Mouse (Mus musculus): ENCODE results near the gene Rnaset2a. TPM values are rescaled to one million over a fixed set of nuclear protein-coding genes. Genes with fewer than 3 reads are reported as not detected.
A peak's percentile ranks its signal among the peaks of the same experiment; 100 is the strongest.
"Not testable (repeated sequence)": the region's sequence is repeated elsewhere in the genome, so short reads cannot be mapped to it uniquely, and the experiment has no call there.

Rnaset2a gene
- polyA plus RNA-seq, 1 experiment from 2014 or later = 33.3 TPM

- H3K4me3 ChIP-seq (replicated peaks; ENCODE audit: low read length) = peak overlapping the region; percentile 57
- not testable (repeated sequence) for H3K27me3 ChIP-seq (ENCODE audit: control insufficient read depth, insufficient read depth, low read length); ATAC-seq (ENCODE audit: insufficient read depth, low FRiP score); H3K36me3 ChIP-seq (ENCODE audit: control insufficient read depth, insufficient read depth, low read length); H3K27ac ChIP-seq (ENCODE audit: low read length); H3K9me3 ChIP-seq (replicated peaks; ENCODE audit: control insufficient read depth, low read length); H3K9ac ChIP-seq (ENCODE audit: low read length); H3K4me1 ChIP-seq (ENCODE audit: control insufficient read depth, insufficient read depth, low read length)
- H3K4me2 ChIP-seq (ENCODE audit: low read depth, low read length) = peak overlapping the region; percentile 45
- WGBS = 20% methylated on average over 5 of the region's 5 CpGs
These were observed 966 bp downstream of the Rnaset2a start for GRCm38 (mm10) chr17:8146931-8147330.

DNA sequence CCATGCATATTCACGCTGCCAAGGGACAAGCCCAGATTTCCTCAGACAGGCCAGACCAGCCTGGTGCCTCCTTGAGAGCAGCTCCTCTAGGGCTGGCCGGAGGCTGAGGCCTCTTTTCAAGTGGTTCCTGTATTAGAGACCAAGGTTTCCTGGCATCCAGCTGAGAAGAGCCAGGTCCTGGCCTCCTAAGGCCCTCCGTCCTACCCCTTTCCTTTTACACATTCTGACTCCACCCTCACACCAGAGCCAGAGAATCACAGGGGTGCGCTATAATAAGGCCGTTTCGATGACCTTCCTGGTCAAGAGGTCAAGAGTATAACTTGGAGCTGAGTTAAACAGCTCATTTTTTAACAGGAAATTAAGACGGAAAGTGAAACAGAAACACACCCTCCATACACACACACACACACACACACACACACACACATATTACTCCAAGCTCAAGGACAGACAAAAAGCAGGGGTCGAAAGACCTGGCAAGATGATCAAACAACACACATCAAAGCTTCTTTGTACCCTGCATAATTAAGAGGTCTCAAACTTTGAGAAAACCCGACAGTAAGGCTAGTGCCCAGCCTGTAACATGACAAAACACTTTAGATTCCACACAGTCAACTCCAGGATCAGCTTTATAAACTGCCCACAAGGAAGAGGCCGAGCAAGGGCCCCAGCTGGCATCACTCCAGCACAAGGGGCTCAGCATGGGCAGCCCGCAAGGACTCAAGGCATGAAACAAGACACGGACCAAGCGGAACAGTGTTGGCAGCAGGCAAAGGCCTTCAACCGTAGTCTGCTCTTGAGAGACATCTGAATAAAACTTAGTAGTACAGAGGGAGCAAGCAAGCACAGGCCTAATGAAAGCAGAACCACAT, 3.9 kb downstream of the Rnaset2a start:
- 45% methylated on average over 13 of the region's 14 CpGs for WGBS
- H3K27ac ChIP-seq (ENCODE audit: low read length); ATAC-seq (ENCODE audit: insufficient read depth, low FRiP score): not testable (repeated sequence)

DNA sequence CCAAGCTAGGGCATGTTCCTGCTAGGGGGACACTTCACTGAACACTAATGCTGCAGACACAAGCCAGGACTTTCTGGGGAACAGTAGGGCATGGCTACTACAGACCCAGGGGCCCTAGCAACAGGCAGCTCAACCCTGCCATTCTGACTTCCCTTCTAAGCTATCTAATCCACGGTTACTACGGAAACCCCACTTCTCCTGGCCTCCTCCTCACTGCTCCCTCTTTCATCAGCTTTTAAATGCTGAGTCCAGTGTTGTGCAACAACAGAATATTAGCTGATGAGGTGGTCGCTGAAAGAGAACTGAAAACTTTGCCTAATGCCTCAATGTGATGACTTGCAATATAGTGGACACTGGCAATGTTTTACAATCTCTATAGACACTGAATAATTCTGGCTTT, 7.7 kb downstream of the Rnaset2a start:
- not testable (repeated sequence) for H3K9ac ChIP-seq (ENCODE audit: low read length); H3K4me2 ChIP-seq (ENCODE audit: low read depth, low read length); H3K4me3 ChIP-seq (replicated peaks; ENCODE audit: low read length); H3K27ac ChIP-seq (ENCODE audit: low read length); H3K4me1 ChIP-seq (ENCODE audit: control insufficient read depth, insufficient read depth, low read length); H3K27me3 ChIP-seq (ENCODE audit: control insufficient read depth, insufficient read depth, low read length); H3K36me3 ChIP-seq (ENCODE audit: control insufficient read depth, insufficient read depth, low read length); H3K9me3 ChIP-seq (replicated peaks; ENCODE audit: control insufficient read depth, low read length); ATAC-seq (ENCODE audit: insufficient read depth, low FRiP score)
- 83% methylated on average over 3 of the region's 3 CpGs for WGBS

More for the DNA sequence above, 3.9 kb downstream of the Rnaset2a start:
- not testable (repeated sequence) for H3K4me2 ChIP-seq (ENCODE audit: low read depth, low read length); H3K27me3 ChIP-seq (ENCODE audit: control insufficient read depth, insufficient read depth, low read length); H3K9me3 ChIP-seq (replicated peaks; ENCODE audit: control insufficient read depth, low read length); H3K4me3 ChIP-seq (replicated peaks; ENCODE audit: low read length); H3K4me1 ChIP-seq (ENCODE audit: control insufficient read depth, insufficient read depth, low read length); H3K36me3 ChIP-seq (ENCODE audit: control insufficient read depth, insufficient read depth, low read length); H3K9ac ChIP-seq (ENCODE audit: low read length)

DNA sequence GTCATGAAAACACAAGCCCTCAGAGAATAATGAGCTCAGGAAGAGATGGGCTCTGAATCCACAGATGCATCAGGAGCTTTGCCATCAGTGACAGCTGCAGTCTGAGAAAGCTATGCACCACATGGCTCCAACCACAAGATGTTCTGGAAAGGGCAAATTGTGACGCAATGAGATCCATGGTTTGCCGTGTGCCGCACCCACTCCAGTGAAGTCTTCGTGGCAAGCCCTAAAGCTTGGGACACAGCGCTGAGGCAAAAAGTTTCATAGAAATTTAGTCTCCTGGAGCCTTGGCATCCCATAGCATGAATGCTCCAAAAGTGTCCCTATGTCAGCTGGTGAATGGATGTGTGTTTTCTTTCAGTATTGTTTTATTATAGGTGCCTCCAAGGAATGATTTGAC, 9.8 kb downstream of the Rnaset2a start:
- H3K36me3 ChIP-seq (ENCODE audit: control insufficient read depth, insufficient read depth, low read length); H3K9me3 ChIP-seq (replicated peaks; ENCODE audit: control insufficient read depth, low read length); ATAC-seq (ENCODE audit: insufficient read depth, low FRiP score); H3K4me1 ChIP-seq (ENCODE audit: control insufficient read depth, insufficient read depth, low read length); H3K4me3 ChIP-seq (replicated peaks; ENCODE audit: low read length); H3K4me2 ChIP-seq (ENCODE audit: low read depth, low read length); H3K27me3 ChIP-seq (ENCODE audit: control insufficient read depth, insufficient read depth, low read length); H3K9ac ChIP-seq (ENCODE audit: low read length); H3K27ac ChIP-seq (ENCODE audit: low read length): not testable (repeated sequence)
- WGBS = 96% methylated on average over 5 of the region's 5 CpGs

- not testable (repeated sequence) for H3K36me3 ChIP-seq (ENCODE audit: control insufficient read depth, insufficient read depth, low read length); ATAC-seq (ENCODE audit: insufficient read depth, low FRiP score); H3K9me3 ChIP-seq (replicated peaks; ENCODE audit: control insufficient read depth, low read length); H3K27ac ChIP-seq (ENCODE audit: low read length); H3K4me1 ChIP-seq (ENCODE audit: control insufficient read depth, insufficient read depth, low read length); H3K27me3 ChIP-seq (ENCODE audit: control insufficient read depth, insufficient read depth, low read length); H3K9ac ChIP-seq (ENCODE audit: low read length); H3K4me2 ChIP-seq (ENCODE audit: low read depth, low read length); H3K4me3 ChIP-seq (replicated peaks; ENCODE audit: low read length)
- no CpG with 5 or more reads among the region's 6 CpGs for WGBS
These were observed 17.0 kb downstream of the Rnaset2a start for GRCm38 (mm10) chr17:8130849-8131248.

DNA sequence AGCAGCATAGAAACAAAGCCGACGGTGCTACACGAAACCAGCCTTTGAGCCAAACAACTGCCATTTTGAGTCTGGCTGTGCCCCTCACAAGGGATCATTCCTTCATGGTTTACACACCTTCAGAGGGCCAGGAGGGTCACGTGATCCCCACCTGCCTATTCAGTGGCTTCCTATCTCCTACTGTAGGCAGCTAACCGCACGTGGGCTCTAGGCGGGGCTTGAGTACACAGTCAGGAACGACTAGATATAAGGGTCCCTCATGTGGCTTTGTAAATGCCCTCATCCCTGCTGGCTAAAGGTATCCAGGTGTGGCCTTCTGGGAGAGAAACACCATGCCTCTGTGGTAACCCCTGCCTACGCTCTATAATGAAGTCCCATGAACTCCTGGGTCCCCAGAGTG, 18.3 kb downstream of the Rnaset2a start:
- not testable (repeated sequence) for H3K4me1 ChIP-seq (ENCODE audit: control insufficient read depth, insufficient read depth, low read length); H3K27ac ChIP-seq (ENCODE audit: low read length); H3K9ac ChIP-seq (ENCODE audit: low read length); H3K4me3 ChIP-seq (replicated peaks; ENCODE audit: low read length); H3K36me3 ChIP-seq (ENCODE audit: control insufficient read depth, insufficient read depth, low read length); H3K9me3 ChIP-seq (replicated peaks; ENCODE audit: control insufficient read depth, low read length); H3K27me3 ChIP-seq (ENCODE audit: control insufficient read depth, insufficient read depth, low read length); H3K4me2 ChIP-seq (ENCODE audit: low read depth, low read length)
- WGBS = 74% methylated on average over 9 of the region's 9 CpGs
- ATAC-seq (ENCODE audit: insufficient read depth, low FRiP score) = peak; percentile 53; the same call in 1 of the 2 replicates

- H3K27ac ChIP-seq (ENCODE audit: low read length); H3K9ac ChIP-seq (ENCODE audit: low read length); H3K4me2 ChIP-seq (ENCODE audit: low read depth, low read length); H3K9me3 ChIP-seq (replicated peaks; ENCODE audit: control insufficient read depth, low read length); H3K4me3 ChIP-seq (replicated peaks; ENCODE audit: low read length); H3K27me3 ChIP-seq (ENCODE audit: control insufficient read depth, insufficient read depth, low read length); H3K36me3 ChIP-seq (ENCODE audit: control insufficient read depth, insufficient read depth, low read length); ATAC-seq (ENCODE audit: insufficient read depth, low FRiP score); H3K4me1 ChIP-seq (ENCODE audit: control insufficient read depth, insufficient read depth, low read length): not testable (repeated sequence)
- WGBS = 67% methylated on average over 1 of the region's 7 CpGs
These were observed 19.4 kb downstream of the Rnaset2a start for GRCm38 (mm10) chr17:8128326-8128993.

DNA sequence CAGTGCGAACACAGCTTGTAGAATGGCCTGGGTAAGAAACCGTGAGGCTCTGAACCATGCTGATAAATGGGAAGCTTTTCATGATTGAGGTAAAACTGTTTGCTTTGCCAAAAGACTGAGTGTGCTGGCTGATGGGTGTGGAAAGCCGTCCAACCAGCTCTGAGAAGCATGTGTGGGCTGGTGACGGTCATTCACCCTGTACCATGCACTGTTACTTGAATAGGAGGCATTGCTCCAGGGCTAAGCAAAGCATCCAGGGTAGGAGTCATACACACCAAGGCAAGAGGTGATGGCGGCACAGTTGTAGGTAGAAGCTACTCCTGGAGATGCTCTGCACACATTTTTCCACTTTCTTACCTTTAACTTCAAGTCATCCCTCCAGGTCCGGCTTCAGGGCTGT, 23.3 kb downstream of the Rnaset2a start:
- H3K4me3 ChIP-seq (replicated peaks; ENCODE audit: low read length); H3K27me3 ChIP-seq (ENCODE audit: control insufficient read depth, insufficient read depth, low read length); H3K4me2 ChIP-seq (ENCODE audit: low read depth, low read length); H3K27ac ChIP-seq (ENCODE audit: low read length); H3K9ac ChIP-seq (ENCODE audit: low read length); H3K9me3 ChIP-seq (replicated peaks; ENCODE audit: control insufficient read depth, low read length); H3K36me3 ChIP-seq (ENCODE audit: control insufficient read depth, insufficient read depth, low read length); H3K4me1 ChIP-seq (ENCODE audit: control insufficient read depth, insufficient read depth, low read length): not testable (repeated sequence)
- WGBS = 92% methylated on average over 2 of the region's 6 CpGs
- peak; percentile 78; the same call in 1 of the 2 replicates for ATAC-seq (ENCODE audit: insufficient read depth, low FRiP score)

- not testable (repeated sequence) for H3K27me3 ChIP-seq (ENCODE audit: control insufficient read depth, insufficient read depth, low read length); H3K9me3 ChIP-seq (replicated peaks; ENCODE audit: control insufficient read depth, low read length); H3K4me1 ChIP-seq (ENCODE audit: control insufficient read depth, insufficient read depth, low read length); H3K36me3 ChIP-seq (ENCODE audit: control insufficient read depth, insufficient read depth, low read length); H3K9ac ChIP-seq (ENCODE audit: low read length); H3K27ac ChIP-seq (ENCODE audit: low read length); H3K4me2 ChIP-seq (ENCODE audit: low read depth, low read length); ATAC-seq (ENCODE audit: insufficient read depth, low FRiP score); H3K4me3 ChIP-seq (replicated peaks; ENCODE audit: low read length)
- no CpG with 5 or more reads among the region's 3 CpGs for WGBS
These were observed 24.9 kb downstream of the Rnaset2a start for GRCm38 (mm10) chr17:8122974-8123373.
